Mouse (Mus musculus): ENCODE measurements around the gene Bloc1s1. TPM values are rescaled to one million over a fixed set of nuclear protein-coding genes. Genes with fewer than 3 reads are reported as not detected.

Gene Bloc1s1
- 100 to 1,000 TPM in 1 of 2 experiments, 10 to 100 TPM in 1; 85.1 to 109 TPM for total RNA-seq (2023)

GRCm38 (mm10) chr10:128923935-128924334 is at the start of gene Bloc1s1:
Bloc1s1 (minus strand) TSS chr10:128924035.

GRCm38 (mm10) chr10:128960590-128961584 is 37.1 kb upstream of the Bloc1s1 start, which contains the start of gene Mettl7b:
Mettl7b (minus strand) TSS chr10:128960988.

GRCm38 (mm10) chr10:128933574-128933973 is 9.7 kb upstream of the Bloc1s1 start, which contains the start of gene Itga7:
Itga7 (plus strand) TSS chr10:128933818.

GRCm38 (mm10) chr10:128922822-128923012 is 1.1 kb downstream of the Bloc1s1 start, which contains the start of gene Rdh5:
Rdh5 (minus strand) TSS chr10:128922888.

GRCm38 (mm10) chr10:128900698-128901097 is 23.1 kb downstream of the Bloc1s1 start, which contains the start of gene Cd63:
Cd63 (plus strand) TSS chr10:128900989.

GRCm38 (mm10) chr10:128891296-128892094 is 32.3 kb downstream of the Bloc1s1 start, which contains the start of gene Gdf11:
Gdf11 (minus strand) TSS chr10:128891718.

Other genes starting within 250 kb of the Bloc1s1 start
- gene Suox, start 250.0 kb downstream of the Bloc1s1 start, total RNA-seq (2023) = 1 to 10 TPM; 2.9 to 4.4 TPM
- 10 to 100 TPM; 87.5 to 89.5 TPM for gene Rab5b, start 227.8 kb downstream of the Bloc1s1 start, total RNA-seq (2023)
- gene Pmel, start 219.8 kb downstream of the Bloc1s1 start, total RNA-seq (2023) = under 1 TPM; 0.37 to 0.49 TPM
- 10 to 100 TPM; 34.9 to 37.9 TPM for gene Cdk2, start 219.0 kb downstream of the Bloc1s1 start, total RNA-seq (2023)
- 10 to 100 TPM; 49.5 to 55.2 TPM for gene Dgka, start 179.2 kb downstream of the Bloc1s1 start, total RNA-seq (2023)
- 10 to 100 TPM; 20.3 to 22.7 TPM for gene Pym1, start 176.1 kb downstream of the Bloc1s1 start, total RNA-seq (2023)
- 10 to 100 TPM in 1 of 2 experiments, 1 to 10 TPM in 1; 9.8 to 18.0 TPM for gene Mmp19, start 133.1 kb downstream of the Bloc1s1 start, total RNA-seq (2023)
- gene Dnajc14, start 120.0 kb downstream of the Bloc1s1 start, total RNA-seq (2023) = 10 to 100 TPM; 63.2 to 69.8 TPM
- 10 to 100 TPM; 10.8 to 11.1 TPM for gene Tmem198b, start 119.7 kb downstream of the Bloc1s1 start, total RNA-seq (2023)
- gene Sarnp, start 106.7 kb downstream of the Bloc1s1 start, total RNA-seq (2023) = 10 to 100 TPM; 40.5 to 49.9 TPM
- 10 to 100 TPM; 30.9 to 41.1 TPM for gene Ormdl2, start 102.4 kb downstream of the Bloc1s1 start, total RNA-seq (2023)
- gene Gdf11, start 32.3 kb downstream of the Bloc1s1 start, total RNA-seq (2023) = under 1 TPM; 0.43 to 0.50 TPM
- gene Cd63, start 23.0 kb downstream of the Bloc1s1 start, total RNA-seq (2023) = 1 to 10 TPM; 3.9 to 5.2 TPM
- 1 to 10 TPM; 4.9 to 5.2 TPM for gene Rdh5, start 1.1 kb downstream of the Bloc1s1 start, total RNA-seq (2023)
- gene Itga7, start 9.8 kb upstream of the Bloc1s1 start, total RNA-seq (2023) = not detected
- not detected for gene Mettl7b, start 37.0 kb upstream of the Bloc1s1 start, total RNA-seq (2023)
- not detected for gene Olfr9, start 65.4 kb upstream of the Bloc1s1 start, total RNA-seq (2023)
- gene Olfr763, start 86.8 kb upstream of the Bloc1s1 start, total RNA-seq (2023) = not detected
- not detected for gene Olfr764-ps1, start 115.9 kb upstream of the Bloc1s1 start, total RNA-seq (2023)
- not detected for gene Olfr765, start 126.0 kb upstream of the Bloc1s1 start, total RNA-seq (2023)
- gene Olfr766-ps1, start 144.9 kb upstream of the Bloc1s1 start, total RNA-seq (2023) = not detected
- not detected for gene Olfr767, start 158.9 kb upstream of the Bloc1s1 start, total RNA-seq (2023)
- not detected for gene Olfr768, start 175.3 kb upstream of the Bloc1s1 start, total RNA-seq (2023)
- gene Olfr769, start 193.8 kb upstream of the Bloc1s1 start, total RNA-seq (2023) = not detected
- gene Olfr770, start 215.0 kb upstream of the Bloc1s1 start, total RNA-seq (2023) = not detected
- not detected for gene Olfr771, start 240.7 kb upstream of the Bloc1s1 start, total RNA-seq (2023)